Mouse (Mus musculus) heart, postnatal 0 days (tissue): ENCODE data around the gene Gli2. TPM values are rescaled to one million over a fixed set of nuclear protein-coding genes. Genes with fewer than 3 reads are reported as not detected.

Experiments used
- ATAC-seq: fragments of 200-750 bp; cut with Nextera tagmentation; 2 replicates; pipeline ENCODE4 v1.8.0; 2017; ENCODE audit warnings: low read depth, moderate number of reproducible peaks, moderate library complexity; ENCODE audit not compliant: insufficient read depth
- DNase-seq: peaks from one replicate; pipeline ENCODE4 v3.0.0-alpha.2; 2016; ENCODE audit warnings: low spot score
- H3K27ac ChIP-seq: fragments of 300-500 bp; sonication (generic); 2 replicates; pipeline ENCODE4 v1.5.1; 2014; ENCODE audit warnings: low read depth, mild to moderate bottlenecking
- H3K27me3 ChIP-seq: fragments of 300-500 bp; sonication (generic); 2 replicates; pipeline ENCODE4 v1.6.1; 2014; ENCODE audit warnings: low read length, mixed read lengths; ENCODE audit not compliant: control insufficient read depth, insufficient read depth
- H3K36me3 ChIP-seq: fragments of 300-500 bp; sonication (generic); replicated peaks from 2 replicates; pipeline ENCODE4 v1.6.1; 2014; ENCODE audit warnings: low read length, mixed read lengths; ENCODE audit not compliant: control insufficient read depth, insufficient read depth
- H3K4me1 ChIP-seq: fragments of 300-500 bp; sonication (generic); 2 replicates; pipeline ENCODE4 v1.6.1; 2014; ENCODE audit warnings: antibody characterized with exemption; ENCODE audit not compliant: control insufficient read depth, insufficient read depth
- H3K4me2 ChIP-seq: fragments of 300-500 bp; sonication (generic); 2 replicates; pipeline ENCODE4 v1.6.1; 2014; ENCODE audit warnings: low read depth, mild to moderate bottlenecking, low read length, moderate library complexity
- H3K4me3 ChIP-seq: fragments of 300-500 bp; sonication (generic); 2 replicates; pipeline ENCODE4 v1.5.1; 2014; ENCODE audit warnings: low read depth, low read length
- H3K9ac ChIP-seq: fragments of 300-500 bp; sonication (generic); replicated peaks from 2 replicates; pipeline ENCODE4 v1.6.1; 2014; ENCODE audit warnings: low read depth, low read length, mixed read lengths
- H3K9me3 ChIP-seq: fragments of 300-500 bp; sonication (generic); replicated peaks from 2 replicates; pipeline ENCODE4 v1.6.1; 2016; ENCODE audit warnings: low read length; ENCODE audit not compliant: control insufficient read depth
- CTCF ChIP-seq: IDR thresholded peaks from 2 replicates; pipeline ENCODE4 v1.5.1; 2016; ENCODE audit warnings: antibody characterized with exemption, control low read depth, low read depth
- EP300 ChIP-seq: IDR thresholded peaks from 2 replicates; pipeline ENCODE4 v1.6.1; 2016; ENCODE audit warnings: antibody characterized with exemption, low read depth
- WGBS: fragments of 180-500 bp; shearing (Covaris S2); extraction: QIAGEN DNeasy Blood & Tissue Kit; methylation state at CpG from one replicate; pipeline ENCODE4 v1.1.7; 2014; 5-methylcytosine and 5-hydroxymethylcytosine counted together
- polyA plus RNA-seq: library from polyadenylated mRNA; unstranded; fragments of >200 nt; fragmentation: Nextera tagmentation; extraction: Ambion mirVana; gene quantifications from 2 replicates; pipeline ENCODE4 v1.2.1, GENCODE M21; 2015
- total RNA-seq: library from RNA; depleted of rRNA; stranded (reverse); fragments of >200 nt; gene quantifications from 2 replicates; pipeline ENCODE4 v1.2.3, GENCODE M21; 2014; ENCODE audit warnings: low replicate concordance

The Gli2 gene
- total and polyA plus RNA-seq, 2 experiments from 2014 or later = 0.93 to 14.7 TPM

DNA sequence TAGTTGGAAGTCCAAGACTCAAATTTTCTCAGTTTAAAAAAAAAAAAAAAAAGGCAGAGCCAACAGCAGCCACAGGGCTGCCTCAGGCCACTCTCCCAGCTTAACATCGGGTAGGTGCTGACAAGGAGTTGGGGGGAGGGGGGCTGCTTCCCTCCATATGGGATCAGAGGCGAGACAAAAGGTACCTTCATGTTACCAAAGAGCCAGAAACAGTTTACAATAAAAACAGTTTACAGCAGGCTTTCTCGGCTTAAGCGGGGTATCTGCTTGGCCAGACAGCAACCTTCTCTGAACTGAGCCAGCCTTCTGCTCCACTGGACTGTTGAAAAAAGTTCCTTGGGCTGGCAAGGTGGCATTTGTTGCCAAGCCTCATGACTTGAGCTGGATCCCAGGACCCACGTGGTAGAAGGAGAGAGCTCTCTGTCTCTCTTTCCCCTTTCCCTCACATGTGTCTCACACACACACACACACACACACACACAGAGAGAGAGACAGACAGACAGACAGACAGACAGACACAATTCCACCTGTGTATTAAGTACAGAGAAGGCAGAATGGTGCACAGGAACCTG, 113.1 kb downstream of the Gli2 start:
- Histone ChIP-seq H3K27ac (no peak overlapping the region), H3K9ac (no peak overlapping the region), H3K27me3 (no peaks in the 10 kb centered on the region), H3K4me1 (peaks cover 7% of the 10 kb centered on the region; the same call in 1 of the 2 replicates), H3K36me3 (no peaks in the 10 kb centered on the region), H3K9me3 (no peaks in the 10 kb centered on the region), H3K4me2 (no peak overlapping the region), H3K4me3 (no peak overlapping the region)
- TF ChIP-seq EP300 = no peak
- no peak for TF ChIP-seq CTCF
- ATAC-seq = no peak
- no peak for DNase-seq
- WGBS = 37% methylated on average over 5 of the region's 5 CpGs

DNA sequence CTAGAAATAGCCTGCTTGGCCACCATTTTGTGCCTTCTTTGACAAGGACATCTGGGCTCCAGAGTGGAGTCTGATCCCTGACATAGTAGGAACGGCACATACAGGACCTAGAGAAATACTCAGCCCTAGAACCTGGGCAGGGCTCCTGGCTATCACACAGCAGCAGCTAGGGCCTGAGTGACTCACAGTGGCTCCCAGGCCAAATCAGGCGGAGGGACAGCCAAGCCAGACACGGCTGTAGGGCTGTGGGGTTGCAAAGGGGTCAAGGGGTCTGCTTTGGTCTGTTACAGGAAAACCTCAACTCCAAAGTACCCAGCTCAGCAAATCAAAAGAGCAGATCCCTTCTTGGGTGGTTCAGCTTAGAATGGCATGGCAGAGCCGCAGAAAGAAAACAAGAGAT, 115.2 kb downstream of the Gli2 start:
- Histone ChIP-seq H3K27me3 (no peaks in the 10 kb centered on the region), H3K9me3 (no peaks in the 10 kb centered on the region), H3K4me3 (no peak overlapping the region), H3K9ac (no peak overlapping the region), H3K4me2 (no peak overlapping the region), H3K4me1 (peaks cover 7% of the 10 kb centered on the region; the same call in 1 of the 2 replicates), H3K27ac (no peak overlapping the region), H3K36me3 (no peaks in the 10 kb centered on the region)
- TF ChIP-seq EP300 (no peak), CTCF (no peak)
- ATAC-seq = no peak
- WGBS = 59% methylated on average over 4 of the region's 4 CpGs
- no peak for DNase-seq

DNA sequence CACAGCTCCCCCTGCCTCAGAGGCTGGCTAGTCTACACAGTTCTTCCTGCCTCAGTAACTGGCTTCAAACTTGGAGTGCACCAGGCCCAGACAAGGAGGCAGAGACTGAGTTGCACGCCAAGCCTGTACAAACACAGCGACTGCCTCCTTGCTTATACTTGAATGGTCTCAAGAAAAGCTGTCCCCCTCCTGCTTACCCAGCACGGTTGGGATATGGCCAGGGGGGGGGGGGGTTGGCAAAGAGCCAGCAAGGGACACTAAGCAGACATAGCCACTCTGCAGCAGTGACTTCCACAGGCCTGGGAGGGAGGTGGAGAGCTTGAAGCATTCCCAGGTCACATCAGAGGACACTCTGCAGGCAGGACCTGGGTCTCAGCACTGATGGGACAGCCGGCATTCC, 117.3 kb downstream of the Gli2 start:
- Histone ChIP-seq H3K4me1 (peaks cover 7% of the 10 kb centered on the region; the same call in 1 of the 2 replicates), H3K4me2 (no peak overlapping the region), H3K9me3 (no peaks in the 10 kb centered on the region), H3K27me3 (no peaks in the 10 kb centered on the region), H3K36me3 (no peaks in the 10 kb centered on the region), H3K9ac (no peak overlapping the region), H3K27ac (no peak overlapping the region), H3K4me3 (no peak overlapping the region)
- ATAC-seq (peak; percentile 82), DNase-seq (peak; percentile 48)
- no peak for TF ChIP-seq EP300
- TF ChIP-seq CTCF = no peak; the same call in 1 of the 2 replicates
- 20% methylated on average over 4 of the region's 4 CpGs for WGBS

DNA sequence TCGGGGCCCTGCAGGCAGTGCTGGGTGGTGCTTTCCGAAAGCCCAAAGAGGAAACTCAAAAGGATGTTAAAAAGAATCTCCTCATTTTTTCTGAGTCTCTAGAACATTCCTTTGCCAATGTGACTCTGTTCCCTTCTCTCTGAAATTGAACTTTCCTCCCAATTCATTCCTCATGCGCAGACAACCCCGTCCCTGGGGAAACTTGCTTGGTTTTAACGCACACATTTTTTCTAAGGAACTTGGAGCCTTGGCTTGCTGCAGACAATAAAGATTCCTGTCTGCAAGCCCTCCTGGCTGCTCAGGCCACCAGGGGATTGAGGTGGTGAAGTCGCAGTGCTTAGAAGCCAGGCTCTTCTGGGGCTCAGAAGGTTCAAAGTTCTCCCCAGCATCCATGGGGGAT, 117.9 kb downstream of the Gli2 start:
- no peak overlapping the region for H3K27ac ChIP-seq
- H3K4me2 ChIP-seq = no peak overlapping the region
- no peaks in the 10 kb centered on the region for H3K9me3 ChIP-seq
- DNase-seq (peak; percentile 34), ATAC-seq (no peak)
- TF ChIP-seq EP300 (no peak), CTCF (no peak)
- WGBS = 59% methylated on average over 6 of the region's 6 CpGs
- H3K36me3 ChIP-seq = no peaks in the 10 kb centered on the region
- H3K9ac ChIP-seq = no peak overlapping the region
- peaks cover 7% of the 10 kb centered on the region; the same call in 1 of the 2 replicates for H3K4me1 ChIP-seq
- H3K4me3 ChIP-seq = no peak overlapping the region
- H3K27me3 ChIP-seq = no peaks in the 10 kb centered on the region

DNA sequence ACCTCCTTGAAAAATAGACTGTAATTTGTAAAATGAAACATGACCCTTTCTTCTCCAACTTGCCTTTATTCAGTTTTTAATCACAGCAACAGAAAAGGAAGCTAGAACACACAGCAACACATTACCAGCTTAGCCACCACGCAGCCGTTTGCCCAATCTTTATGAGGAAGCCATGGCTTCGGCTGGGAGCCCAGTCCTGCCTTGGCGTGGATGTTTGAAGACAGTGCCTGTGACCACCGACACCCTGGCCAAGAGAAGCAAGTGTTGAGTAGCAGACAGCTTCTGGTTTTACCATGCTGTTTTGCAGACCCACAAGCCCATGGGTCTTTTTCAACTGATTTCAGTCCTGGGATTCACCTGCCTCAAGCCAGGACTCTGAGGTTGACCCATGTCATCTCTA, 121.3 kb downstream of the Gli2 start:
- no peaks in the 10 kb centered on the region for H3K9me3 ChIP-seq
- no peak overlapping the region for H3K9ac ChIP-seq
- H3K4me1 ChIP-seq = peaks cover 7% of the 10 kb centered on the region; the same call in 1 of the 2 replicates
- WGBS = 85% methylated on average over 5 of the region's 5 CpGs
- no peaks in the 10 kb centered on the region for H3K36me3 ChIP-seq
- TF ChIP-seq CTCF (no peak), EP300 (no peak)
- DNase-seq = no peak
- no peak overlapping the region for H3K27ac ChIP-seq
- ATAC-seq = no peak
- no peak overlapping the region for H3K4me3 ChIP-seq
- H3K27me3 ChIP-seq = no peaks in the 10 kb centered on the region
- no peak overlapping the region for H3K4me2 ChIP-seq
